Mouse (Mus musculus) kidney, adult 2 months (tissue): ENCODE data around the gene Tbcd.

Source experiments
- CTCF ChIP-seq: fragments of 200-500 bp; conservative IDR thresholded peaks from 2 replicates; pipeline ENCODE4 v1.5.1; 2011; ENCODE audit warnings: low read depth, mild to moderate bottlenecking, control low read depth, low read length, moderate library complexity, mixed read lengths; ENCODE audit not compliant: insufficient read depth, insufficient read length
- POLR2A ChIP-seq: fragments of 200-500 bp; IDR thresholded peaks from one replicate; pipeline ENCODE4 v1.6.1; 2011; ENCODE audit warnings: low read depth, low read length, control low read depth

DNA sequence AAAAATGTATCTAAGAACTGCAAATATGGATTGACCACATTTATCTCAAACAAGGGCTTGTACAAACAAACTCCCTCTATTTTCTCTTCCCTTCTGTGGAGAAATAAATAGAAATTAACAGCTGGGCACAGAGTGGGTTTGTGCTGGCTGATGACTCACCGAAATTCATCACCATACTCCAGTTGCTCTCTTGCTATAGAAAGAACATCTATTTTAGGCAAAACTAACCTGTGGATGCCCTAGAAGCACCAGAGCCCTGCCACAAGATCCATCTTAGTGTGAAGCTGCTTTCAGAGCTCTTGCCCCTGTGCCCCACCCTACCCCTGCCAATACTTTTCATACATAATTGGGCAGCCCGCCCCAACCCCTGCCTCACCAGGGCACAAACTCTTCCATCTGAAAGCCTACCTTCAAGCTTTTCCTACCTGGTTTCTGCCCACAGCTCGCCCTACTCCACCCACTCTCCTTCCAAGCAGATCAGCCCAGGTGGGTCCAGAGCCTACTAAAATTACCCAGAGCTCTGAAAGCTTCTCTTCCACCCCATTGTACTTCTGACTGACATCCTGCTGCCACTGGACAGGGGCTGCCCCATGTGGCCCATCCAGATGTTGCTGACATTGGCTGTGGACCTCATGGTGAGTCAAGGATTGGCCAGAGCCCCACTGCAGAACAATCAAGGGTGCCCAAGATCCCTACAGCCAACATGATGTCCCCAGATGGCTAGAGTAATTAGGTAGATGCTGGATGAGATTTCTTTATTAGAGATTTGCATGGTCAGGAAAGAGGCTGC is 44.2 kb upstream of the Tbcd start:
- TF ChIP-seq CTCF, result no peak
- no peak for TF ChIP-seq POLR2A
